13 mouse cellular contexts compared by ENCODE assay signal in the genomic region with DNA sequence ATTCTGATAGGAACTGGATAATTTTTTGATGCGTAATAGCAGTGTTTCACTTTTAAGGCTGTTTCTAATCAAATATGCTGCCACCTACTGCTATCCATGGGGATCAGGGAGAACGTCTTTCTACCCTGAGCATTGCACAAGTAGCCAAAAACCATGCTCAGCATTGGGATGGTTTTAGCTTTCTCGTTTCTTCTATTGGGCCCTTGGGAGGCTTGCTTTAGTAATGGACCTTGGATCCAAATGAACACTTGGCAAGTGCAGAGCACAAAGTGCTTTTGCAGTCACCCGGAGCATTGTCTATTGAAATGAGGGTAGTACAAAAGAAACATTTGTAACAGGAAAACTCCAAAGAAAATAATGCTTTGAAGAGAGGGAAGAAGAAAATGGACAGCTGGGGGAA.
DNase-seq lines count a peak whose midpoint lies in the region; ATAC-seq and TF ChIP-seq lines count a peak whose summit lies in the region.
"Had no signal": no experiment of that assay in that cellular context is flagged by ENCODE, and none has a peak within 500 bp of the region (broad histone marks: within the 10 kb centered on the region; RNA-seq: fewer than 3 reads in every experiment).

No protein-coding gene starts in this region.

- no peak for ATAC-seq in hindbrain, embryonic 15.5 days (ENCODE audit: low FRiP score, low read depth)
- no peak for ATAC-seq in midbrain, postnatal 0 days (ENCODE audit: low FRiP score)
- no peak for ATAC-seq in midbrain, embryonic 16.5 days
- ATAC-seq: intestine, embryonic 16.5 days; Patski had no signal

- WGBS in hindbrain, embryonic 15.5 days = 36% methylated on average over 4 of the region's 4 CpGs
- 59% methylated on average over 4 of the region's 4 CpGs for WGBS in hindbrain, embryonic 10.5 days
- 43% methylated on average over 4 of the region's 4 CpGs for WGBS in midbrain, postnatal 0 days
- 39% methylated on average over 4 of the region's 4 CpGs for WGBS in midbrain, embryonic 16.5 days

- 0 out of 2 replicates have a peak overlapping the region, but pooled peaks have one; percentile 8 for H3K27ac ChIP-seq in hindbrain, embryonic 15.5 days (replicated peaks)
- H3K27ac ChIP-seq in hindbrain, embryonic 10.5 days = no peak overlapping the region
- no peak overlapping the region for H3K27ac ChIP-seq in midbrain, postnatal 0 days (ENCODE audit: low read depth, low read length)
- no peak overlapping the region for H3K27ac ChIP-seq in midbrain, embryonic 16.5 days (ENCODE audit: low read length)
- H3K27ac ChIP-seq: heart, embryonic 13.5 days had no signal

- H3K27me3 ChIP-seq in hindbrain, embryonic 15.5 days = no peaks in the 10 kb centered on the region
- H3K27me3 ChIP-seq in hindbrain, embryonic 10.5 days (ENCODE audit: insufficient read depth, poor library complexity, severe bottlenecking) = no peaks in the 10 kb centered on the region
- H3K27me3 ChIP-seq in midbrain, postnatal 0 days (ENCODE audit: insufficient read depth, low read length) = no peaks in the 10 kb centered on the region
- H3K27me3 ChIP-seq in midbrain, embryonic 16.5 days (ENCODE audit: control insufficient read depth, insufficient read depth, low read depth, low read length) = no peaks in the 10 kb centered on the region
- H3K27me3 ChIP-seq: heart, embryonic 13.5 days had no signal

- H3K9ac ChIP-seq in hindbrain, embryonic 15.5 days = no peak overlapping the region
- no peak overlapping the region for H3K9ac ChIP-seq in midbrain, postnatal 0 days (replicated peaks; ENCODE audit: low read length, poor library complexity, severe bottlenecking)
- no peak overlapping the region for H3K9ac ChIP-seq in midbrain, embryonic 16.5 days (ENCODE audit: low read depth, low read length)
- H3K9ac ChIP-seq: heart, embryonic 13.5 days had no signal

- H3K4me1 ChIP-seq in hindbrain, embryonic 15.5 days (replicated peaks) = no peaks in the 10 kb centered on the region
- H3K4me1 ChIP-seq in hindbrain, embryonic 10.5 days (replicated peaks) = no peaks in the 10 kb centered on the region
- H3K4me1 ChIP-seq in midbrain, postnatal 0 days (ENCODE audit: insufficient read depth, low read length) = no peaks in the 10 kb centered on the region
- H3K4me1 ChIP-seq in midbrain, embryonic 16.5 days (ENCODE audit: control insufficient read depth, insufficient read depth, low read length) = no peaks in the 10 kb centered on the region
- H3K4me1 ChIP-seq: heart, embryonic 13.5 days had no signal

- H3K4me2 ChIP-seq in hindbrain, embryonic 15.5 days = no peak overlapping the region
- H3K4me2 ChIP-seq in midbrain, postnatal 0 days (ENCODE audit: low read depth, low read length, poor library complexity, severe bottlenecking) = no peak overlapping the region
- no peak overlapping the region for H3K4me2 ChIP-seq in midbrain, embryonic 16.5 days (ENCODE audit: low read length)
- H3K4me2 ChIP-seq: heart, embryonic 13.5 days; midbrain, embryonic 11.5 days had no signal

- no peaks in the 10 kb centered on the region for H3K9me3 ChIP-seq in hindbrain, embryonic 15.5 days
- H3K9me3 ChIP-seq in hindbrain, embryonic 10.5 days = no peaks in the 10 kb centered on the region
- no peaks in the 10 kb centered on the region for H3K9me3 ChIP-seq in midbrain, postnatal 0 days (ENCODE audit: low read length)
- H3K9me3 ChIP-seq in midbrain, embryonic 16.5 days (replicated peaks; ENCODE audit: control insufficient read depth, low read length, poor library complexity, severe bottlenecking) = no peaks in the 10 kb centered on the region
- H3K9me3 ChIP-seq: heart, embryonic 13.5 days had no signal

- H3K4me3 ChIP-seq in hindbrain, embryonic 15.5 days = no peak overlapping the region
- no peak overlapping the region for H3K4me3 ChIP-seq in hindbrain, embryonic 10.5 days
- no peak overlapping the region for H3K4me3 ChIP-seq in midbrain, postnatal 0 days (ENCODE audit: low read depth, low read length)
- no peak overlapping the region for H3K4me3 ChIP-seq in midbrain, embryonic 16.5 days (ENCODE audit: low read depth, low read length)
- H3K4me3 ChIP-seq: heart, embryonic 13.5 days had no signal

- peak; percentile 31 for TF ChIP-seq CTCF in midbrain, postnatal 0 days (IDR thresholded peaks at IDR 0.05)

- H3K36me3 ChIP-seq in hindbrain, embryonic 15.5 days = no peaks in the 10 kb centered on the region
- no peaks in the 10 kb centered on the region for H3K36me3 ChIP-seq in hindbrain, embryonic 10.5 days
- H3K36me3 ChIP-seq in midbrain, postnatal 0 days (ENCODE audit: insufficient read depth, low read length) = no peaks in the 10 kb centered on the region
- no peaks in the 10 kb centered on the region for H3K36me3 ChIP-seq in midbrain, embryonic 16.5 days (ENCODE audit: control insufficient read depth, insufficient read depth, low read length)
- H3K36me3 ChIP-seq: heart, embryonic 13.5 days had no signal

- DNase-seq in cerebellum, postnatal 10 days = peak; percentile 15 to 20
- DNase-seq in cerebellum, adult 11-12 months = no peak
- DNase-seq in hindbrain, embryonic 10.5 days (ENCODE audit: low spot score) = no peak
- DNase-seq in midbrain, postnatal 0 days (ENCODE audit: low spot score) = peak; percentile 64
- DNase-seq in skeletal muscle tissue, adult 2 months (ENCODE audit: low read depth, low spot score) = peak; percentile 13
- DNase-seq in embryo, embryonic 10.5 days (ENCODE audit: low spot score) = no peak
- DNase-seq: thymus, postnatal 14 days had no signal

Comparison
In these comparisons a context has a peak if more than half of its experiments do, and no peak if none do; other contexts are left out.
1. DNase-seq: peak in cerebellum, postnatal 10 days (2 of 2), midbrain, postnatal 0 days (single experiment) and skeletal muscle tissue, adult 2 months (single experiment); none in cerebellum, adult 11-12 months (single experiment), hindbrain, embryonic 10.5 days (single experiment) and embryo, embryonic 10.5 days (single experiment).